Mouse (Mus musculus): ENCODE data around the gene Olfr1239.

The Olfr1239 gene

GRCm38 (mm10) chr2:89420307-89420706 is at the start of gene Olfr1239:
Gene Olfr1239, minus strand, starts transcription at chr2:89420407.
- DNase-seq (ENCODE audit: low spot score), result no peak

DNA sequence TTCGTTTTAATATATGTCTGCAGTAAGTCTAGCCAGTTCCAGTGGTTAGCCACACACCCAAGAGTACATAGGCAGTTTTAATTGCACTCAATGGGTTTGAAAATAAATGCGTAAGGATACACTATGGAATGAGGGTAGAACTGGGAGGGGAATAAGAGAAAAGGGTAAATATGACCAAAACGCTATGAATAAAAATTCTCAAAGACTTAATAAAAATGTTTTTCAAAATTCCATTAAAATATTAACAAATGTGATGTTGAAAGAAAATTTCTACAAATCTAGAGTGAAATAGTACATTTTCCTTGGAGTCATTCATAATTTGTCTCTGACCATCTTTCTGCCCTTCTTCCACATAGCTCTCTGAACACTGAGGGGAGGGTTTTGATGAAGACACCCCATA is 22.7 kb upstream of the Olfr1239 start, which contains the start of gene Olfr1240:
TSS of gene Olfr1240 (minus strand) at position 101 of the 400 bp plus-strand sequence.
- DNase-seq (ENCODE audit: low spot score), result no peak

- no peak for DNase-seq (ENCODE audit: low spot score)
These were observed 5.7 kb downstream of the Olfr1239 start for GRCm38 (mm10) chr2:89414557-89414956.

- DNase-seq (ENCODE audit: low spot score), result no peak
These were observed 10.6 kb downstream of the Olfr1239 start, which contains the start of gene Olfr1238 for GRCm38 (mm10) chr2:89409576-89409975. Gene Olfr1238, minus strand, starts transcription at chr2:89409676.

GRCm38 (mm10) chr2:89400882-89401281 is 19.3 kb downstream of the Olfr1239 start:
- no peak for DNase-seq (ENCODE audit: low spot score)
